Mouse (Mus musculus): ENCODE results near the gene Mgst2.

DNA sequence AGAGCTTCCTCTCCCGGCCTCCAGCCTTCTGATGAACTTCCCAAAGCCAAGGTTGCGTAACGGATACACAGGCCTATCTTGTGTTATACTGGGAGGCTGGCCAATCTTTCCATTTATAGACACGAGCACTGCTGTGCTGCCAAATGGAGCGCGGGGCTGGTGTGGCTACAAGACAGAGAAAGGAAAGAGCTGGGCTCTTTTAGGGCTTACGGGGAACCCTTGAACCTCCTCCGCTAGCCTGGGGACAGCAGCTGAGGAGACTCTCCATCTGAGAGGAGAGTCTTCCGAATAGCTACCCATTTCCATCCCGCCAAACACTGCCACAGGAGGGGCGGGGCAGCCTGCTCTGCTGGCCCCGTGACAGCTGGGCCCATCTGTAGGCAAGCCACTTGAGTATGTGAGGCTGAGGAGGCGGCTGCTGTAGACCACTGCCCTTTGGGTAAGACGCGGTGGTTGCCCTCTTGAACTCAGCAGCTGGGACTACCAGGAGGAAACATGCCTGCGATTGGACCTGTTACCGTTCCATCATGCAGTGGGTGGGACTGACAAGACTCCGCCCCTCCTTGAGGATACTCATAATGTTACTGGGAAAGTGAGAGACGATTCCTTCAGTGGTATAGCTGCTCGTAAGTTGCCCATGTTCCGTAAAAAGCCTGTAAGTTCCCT lies 48.7 kb downstream of the Mgst2 start:
- no peak for TF ChIP-seq CTCF (IDR thresholded peaks at IDR 0.05; ENCODE audit: control insufficient read depth, insufficient read depth, insufficient read length)
- TF ChIP-seq USF1 (IDR thresholded peaks at IDR 0.05; ENCODE audit: low read depth), result no peak
- no peak for TF ChIP-seq MYOD1 (IDR thresholded peaks at IDR 0.05; ENCODE audit: control insufficient read depth, insufficient read length, low read depth)
